Mouse (Mus musculus): ENCODE data around the gene Sgsh. TPM values are rescaled to one million over a fixed set of nuclear protein-coding genes. Genes with fewer than 3 reads are reported as not detected.

Gene Sgsh
- polyA plus RNA-seq (2014; fragmentation: Nextera tagmentation; extraction: Ambion mirVana): 6.6 and 7.3 TPM in 2 replicates

GRCm38 (mm10) chr11:119355443-119356385 is at the start of gene Sgsh, which contains the start of gene Slc26a11:
Sgsh (minus strand) TSS chr11:119355536.
Slc26a11 (plus strand) TSS chr11:119355557.
- no peaks in the 10 kb centered on the region for H3K36me3 ChIP-seq (ENCODE audit: control insufficient read depth, insufficient read depth, low read length)
- peak within 1 kb of the TSS; percentile 94 for H3K4me2 ChIP-seq (ENCODE audit: low read depth, low read length, severe bottlenecking)
- peak within 1 kb of the TSS; percentile 45 for H3K4me3 ChIP-seq (ENCODE audit: low read depth, low read length)
- no peaks in the 10 kb centered on the region for H3K9me3 ChIP-seq (ENCODE audit: control insufficient read depth, low read length)
- peak within 1 kb of the TSS; percentile 37; the same call in 1 of the 2 replicates for H3K27ac ChIP-seq (ENCODE audit: low read depth, low read length)
- H3K9ac ChIP-seq (ENCODE audit: low read length): peak within 1 kb of the TSS; percentile 81
- H3K4me1 ChIP-seq (replicated peaks; ENCODE audit: control insufficient read depth, insufficient read depth, low read length): peaks cover 12% of the 10 kb centered on the region; the same call in 1 of the 2 replicates
- 2% methylated on average over 32 of the region's 40 CpGs for WGBS
- no peaks in the 10 kb centered on the region for H3K27me3 ChIP-seq (ENCODE audit: control insufficient read depth, insufficient read depth, low read length)
- DNase-seq (ENCODE audit: low spot score) (peak; percentile 93), ATAC-seq (replicated peaks; ENCODE audit: low FRiP score) (peak; percentile 94)

DNA sequence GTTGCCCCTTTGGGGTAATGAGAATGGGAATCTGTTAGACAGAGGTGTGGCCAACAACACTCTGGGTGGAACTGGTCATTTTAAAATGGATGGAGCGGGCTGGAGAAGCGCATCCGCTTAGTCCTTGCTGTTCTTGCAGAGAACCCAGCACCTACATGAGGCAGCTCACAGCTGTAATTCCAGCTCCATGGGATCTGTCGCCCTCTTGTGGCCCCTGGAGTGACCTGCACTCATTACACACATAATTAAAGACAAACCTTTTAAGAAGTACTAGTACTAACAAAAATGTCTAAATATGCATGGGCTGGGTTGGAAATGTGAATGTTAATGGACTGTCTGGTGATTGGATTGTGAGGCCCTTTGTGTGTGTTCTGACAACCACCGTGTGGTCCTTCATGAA is 49.3 kb upstream of the Sgsh start:
- Histone ChIP-seq H3K9me3 (ENCODE audit: control insufficient read depth, low read length) (no peaks in the 10 kb centered on the region), H3K4me3 (ENCODE audit: low read depth, low read length) (no peak overlapping the region), H3K4me1 (replicated peaks; ENCODE audit: control insufficient read depth, insufficient read depth, low read length) (no peaks in the 10 kb centered on the region), H3K4me2 (ENCODE audit: low read depth, low read length, severe bottlenecking) (no peak overlapping the region), H3K27ac (ENCODE audit: low read depth, low read length) (no peak overlapping the region), H3K9ac (ENCODE audit: low read length) (no peak overlapping the region), H3K27me3 (ENCODE audit: control insufficient read depth, insufficient read depth, low read length) (no peaks in the 10 kb centered on the region), H3K36me3 (ENCODE audit: control insufficient read depth, insufficient read depth, low read length) (no peaks in the 10 kb centered on the region)
- ATAC-seq (replicated peaks; ENCODE audit: low FRiP score) (no peak), DNase-seq (ENCODE audit: low spot score) (peak; percentile 66)
- WGBS: 57% methylated on average over 5 of the region's 5 CpGs

DNA sequence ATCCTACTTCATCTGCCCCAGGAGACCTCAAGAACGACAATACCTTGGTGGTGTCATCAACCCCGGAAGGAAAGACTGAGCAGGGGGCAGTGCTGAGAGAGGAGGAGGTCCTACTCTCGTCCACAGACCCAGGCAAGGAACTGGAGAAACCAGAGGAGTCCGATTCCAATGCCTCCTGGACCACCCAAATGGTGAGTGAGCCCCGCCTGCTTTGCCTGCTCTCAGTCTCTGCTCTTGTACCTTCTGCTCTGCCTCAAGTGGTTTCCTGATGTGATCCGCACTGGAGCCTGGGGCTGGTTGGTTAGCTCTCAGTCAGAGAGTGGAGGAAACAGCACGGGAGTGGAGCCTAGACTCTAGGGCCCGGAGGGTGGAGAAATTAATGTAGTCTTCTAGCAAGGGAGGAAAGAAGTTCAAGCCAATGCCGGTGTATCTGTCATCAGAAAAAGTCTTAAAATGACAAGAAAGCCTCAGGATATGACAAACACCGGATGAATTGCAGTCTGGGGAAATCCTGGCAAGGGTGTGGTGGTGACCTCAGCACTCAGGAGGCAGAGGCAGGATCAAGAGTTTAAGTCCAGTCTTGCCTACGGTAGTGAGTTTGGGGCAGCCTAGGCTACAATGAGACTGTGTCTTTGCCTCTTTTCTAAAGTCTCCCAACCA is 47.3 kb upstream of the Sgsh start:
- ATAC-seq (replicated peaks; ENCODE audit: low FRiP score): no peak
- no peaks in the 10 kb centered on the region for H3K27me3 ChIP-seq (ENCODE audit: control insufficient read depth, insufficient read depth, low read length)
- no peak for DNase-seq (ENCODE audit: low spot score)
- H3K27ac ChIP-seq (ENCODE audit: low read depth, low read length): no peak overlapping the region
- no peaks in the 10 kb centered on the region for H3K36me3 ChIP-seq (ENCODE audit: control insufficient read depth, insufficient read depth, low read length)
- H3K9ac ChIP-seq (ENCODE audit: low read length): no peak overlapping the region
- H3K4me3 ChIP-seq (ENCODE audit: low read depth, low read length): no peak overlapping the region
- no peaks in the 10 kb centered on the region for H3K4me1 ChIP-seq (replicated peaks; ENCODE audit: control insufficient read depth, insufficient read depth, low read length)
- no peak overlapping the region for H3K4me2 ChIP-seq (ENCODE audit: low read depth, low read length, severe bottlenecking)
- no peaks in the 10 kb centered on the region for H3K9me3 ChIP-seq (ENCODE audit: control insufficient read depth, low read length)
- WGBS: 54% methylated on average over 11 of the region's 11 CpGs

- peak; percentile 47 for DNase-seq (ENCODE audit: low spot score)
- ATAC-seq (replicated peaks; ENCODE audit: low FRiP score): no peak
- WGBS: 49% methylated on average over 7 of the region's 7 CpGs
- Histone ChIP-seq H3K4me1 (replicated peaks; ENCODE audit: control insufficient read depth, insufficient read depth, low read length) (peaks cover 2% of the 10 kb centered on the region; the same call in 1 of the 2 replicates), H3K9me3 (ENCODE audit: control insufficient read depth, low read length) (no peaks in the 10 kb centered on the region), H3K27ac (ENCODE audit: low read depth, low read length) (no peak overlapping the region), H3K36me3 (ENCODE audit: control insufficient read depth, insufficient read depth, low read length) (no peaks in the 10 kb centered on the region), H3K4me3 (ENCODE audit: low read depth, low read length) (no peak overlapping the region), H3K27me3 (ENCODE audit: control insufficient read depth, insufficient read depth, low read length) (peaks cover 44% of the 10 kb centered on the region), H3K9ac (ENCODE audit: low read length) (no peak overlapping the region), H3K4me2 (ENCODE audit: low read depth, low read length, severe bottlenecking) (no peak overlapping the region)
These were observed 41.1 kb upstream of the Sgsh start for GRCm38 (mm10) chr11:119396461-119396860.

DNA sequence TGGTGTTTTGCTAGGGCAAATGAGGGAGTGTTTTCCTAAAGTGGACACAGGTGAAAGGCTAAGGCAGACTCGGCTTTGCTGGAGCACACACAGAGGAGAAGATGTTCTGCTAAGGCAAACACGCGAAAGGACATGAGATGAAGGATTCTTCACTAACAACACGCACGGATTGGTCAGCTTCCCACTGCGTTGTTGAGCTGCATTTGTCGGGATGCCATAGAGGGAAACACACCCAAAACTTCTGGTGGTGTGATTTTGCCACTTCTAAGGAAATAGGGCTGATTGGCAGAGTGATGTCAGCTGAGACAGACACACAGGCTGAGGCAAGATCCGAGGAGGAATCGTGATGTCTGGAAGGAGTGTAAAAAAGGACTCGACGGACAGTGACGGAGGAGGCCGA is 40.6 kb upstream of the Sgsh start:
- no peak for ATAC-seq (replicated peaks; ENCODE audit: low FRiP score)
- no peaks in the 10 kb centered on the region for H3K9me3 ChIP-seq (ENCODE audit: control insufficient read depth, low read length)
- H3K4me3 ChIP-seq (ENCODE audit: low read depth, low read length): no peak overlapping the region
- H3K9ac ChIP-seq (ENCODE audit: low read length): no peak overlapping the region
- H3K36me3 ChIP-seq (ENCODE audit: control insufficient read depth, insufficient read depth, low read length): no peaks in the 10 kb centered on the region
- WGBS: 17% methylated on average over 13 of the region's 13 CpGs
- no peak overlapping the region for H3K27ac ChIP-seq (ENCODE audit: low read depth, low read length)
- no peak overlapping the region for H3K4me2 ChIP-seq (ENCODE audit: low read depth, low read length, severe bottlenecking)
- H3K27me3 ChIP-seq (ENCODE audit: control insufficient read depth, insufficient read depth, low read length): peaks cover 49% of the 10 kb centered on the region
- DNase-seq (ENCODE audit: low spot score): no peak
- H3K4me1 ChIP-seq (replicated peaks; ENCODE audit: control insufficient read depth, insufficient read depth, low read length): peaks cover 2% of the 10 kb centered on the region

DNA sequence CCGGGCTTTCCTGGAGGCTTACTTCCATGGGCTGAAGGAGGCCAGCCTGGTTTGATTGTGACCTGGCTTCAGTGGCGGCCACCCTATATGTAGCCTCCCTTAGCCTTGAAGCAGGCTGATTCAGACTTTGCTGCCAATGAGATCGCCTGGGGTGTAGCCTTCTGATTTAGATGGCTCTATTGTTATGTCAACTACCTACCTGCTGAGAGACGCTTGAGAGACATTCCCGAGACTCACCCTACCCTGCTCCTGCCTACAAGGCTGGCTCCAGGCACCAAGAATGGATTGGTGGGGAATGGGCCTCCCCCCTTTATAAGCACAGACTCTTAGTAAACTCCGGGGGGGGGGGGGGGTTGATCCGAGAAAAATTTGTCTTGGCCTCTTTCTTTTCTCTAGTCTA is 40.1 kb upstream of the Sgsh start:
- Histone ChIP-seq H3K9ac (ENCODE audit: low read length) (no peak overlapping the region), H3K27ac (ENCODE audit: low read depth, low read length) (no peak overlapping the region), H3K4me2 (ENCODE audit: low read depth, low read length, severe bottlenecking) (no peak overlapping the region), H3K4me3 (ENCODE audit: low read depth, low read length) (no peak overlapping the region), H3K36me3 (ENCODE audit: control insufficient read depth, insufficient read depth, low read length) (no peaks in the 10 kb centered on the region), H3K27me3 (ENCODE audit: control insufficient read depth, insufficient read depth, low read length) (peaks cover 54% of the 10 kb centered on the region), H3K9me3 (ENCODE audit: control insufficient read depth, low read length) (no peaks in the 10 kb centered on the region), H3K4me1 (replicated peaks; ENCODE audit: control insufficient read depth, insufficient read depth, low read length) (peaks cover 6% of the 10 kb centered on the region)
- WGBS: 4% methylated on average over 7 of the region's 7 CpGs
- ATAC-seq (replicated peaks; ENCODE audit: low FRiP score) (no peak), DNase-seq (ENCODE audit: low spot score) (no peak)

DNA sequence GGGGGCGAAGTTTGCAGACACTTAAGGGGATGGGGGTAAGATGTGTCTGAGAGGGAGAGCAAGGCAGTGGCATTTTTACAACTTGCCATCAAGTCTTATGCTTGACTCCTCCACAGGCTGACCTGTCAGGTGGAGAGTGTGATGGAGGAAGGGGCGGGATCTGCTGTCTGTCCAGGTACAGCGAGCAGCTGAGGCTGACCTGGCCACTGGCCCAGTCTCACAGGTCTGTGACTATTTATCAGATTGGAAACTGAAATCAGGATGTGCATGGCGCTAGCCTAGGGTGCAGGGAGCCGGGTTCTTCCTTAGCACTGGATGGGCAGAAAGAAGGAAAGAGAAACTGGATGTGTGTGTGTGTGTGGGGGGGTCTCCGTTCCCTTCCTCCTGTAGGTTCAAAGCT is 38.9 kb upstream of the Sgsh start:
- Histone ChIP-seq H3K4me3 (ENCODE audit: low read depth, low read length) (no peak overlapping the region), H3K36me3 (ENCODE audit: control insufficient read depth, insufficient read depth, low read length) (no peaks in the 10 kb centered on the region), H3K4me1 (replicated peaks; ENCODE audit: control insufficient read depth, insufficient read depth, low read length) (peaks cover 8% of the 10 kb centered on the region), H3K27me3 (ENCODE audit: control insufficient read depth, insufficient read depth, low read length) (peaks cover 64% of the 10 kb centered on the region), H3K9me3 (ENCODE audit: control insufficient read depth, low read length) (no peaks in the 10 kb centered on the region), H3K9ac (ENCODE audit: low read length) (no peak overlapping the region), H3K4me2 (ENCODE audit: low read depth, low read length, severe bottlenecking) (no peak overlapping the region), H3K27ac (ENCODE audit: low read depth, low read length) (no peak overlapping the region)
- ATAC-seq (replicated peaks; ENCODE audit: low FRiP score) (no peak), DNase-seq (ENCODE audit: low spot score) (no peak)
- 61% methylated on average over 6 of the region's 6 CpGs for WGBS

DNA sequence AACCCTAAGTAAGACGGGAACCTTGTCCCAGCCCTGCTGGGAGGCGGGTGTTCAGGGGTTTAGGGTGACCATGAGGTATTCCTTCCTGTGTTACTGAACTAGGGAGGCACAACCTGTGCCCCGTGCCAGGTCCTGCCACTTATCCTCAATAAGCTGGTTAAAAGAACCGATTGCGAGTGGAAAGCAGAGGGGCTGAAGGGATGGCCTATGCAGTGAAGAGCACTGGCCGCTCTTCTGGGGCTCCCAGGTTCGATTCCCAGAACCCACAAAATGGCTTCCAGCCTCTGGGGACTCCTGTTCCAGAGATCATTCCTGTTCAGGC is 38.1 kb upstream of the Sgsh start:
- 28% methylated on average over 7 of the region's 7 CpGs for WGBS
- Histone ChIP-seq H3K9ac (ENCODE audit: low read length) (no peak overlapping the region), H3K27ac (ENCODE audit: low read depth, low read length) (no peak overlapping the region), H3K27me3 (ENCODE audit: control insufficient read depth, insufficient read depth, low read length) (peaks cover 68% of the 10 kb centered on the region), H3K36me3 (ENCODE audit: control insufficient read depth, insufficient read depth, low read length) (no peaks in the 10 kb centered on the region), H3K4me1 (replicated peaks; ENCODE audit: control insufficient read depth, insufficient read depth, low read length) (peaks cover 8% of the 10 kb centered on the region), H3K4me2 (ENCODE audit: low read depth, low read length, severe bottlenecking) (peak overlapping the region; percentile 70), H3K9me3 (ENCODE audit: control insufficient read depth, low read length) (no peaks in the 10 kb centered on the region), H3K4me3 (ENCODE audit: low read depth, low read length) (peak overlapping the region; percentile 33)
- no peak for ATAC-seq (replicated peaks; ENCODE audit: low FRiP score)
- no peak for DNase-seq (ENCODE audit: low spot score)

Measured in forebrain, embryonic 11.5 days (tissue).